Mouse (Mus musculus) kidney, postnatal 14 days (tissue): Measurements from ENCODE around the gene Hs6st3.

Experiments
- DNase-seq: peaks from one replicate; pipeline ENCODE4 v3.0.0; 2022; ENCODE audit warnings: mixed read lengths

Hs6st3 gene

GRCm38 (mm10) chr14:119919177-119919576 is 781.0 kb downstream of the Hs6st3 start:
- no peak for DNase-seq
